Mouse (Mus musculus): ENCODE data around the gene Med25. TPM values are rescaled to one million over a fixed set of nuclear protein-coding genes. Genes with fewer than 3 reads are reported as not detected.

Gene Med25
- 10 to 100 TPM; 54.0 to 57.5 TPM for total RNA-seq (2021)
- long read RNA-seq, experiment 1, transcript Med25-201 (18 exons, 2,619 nt), result major isoform, 30 of 81 reads
- long read RNA-seq, experiment 1, partial matches to known transcripts, result 14 of 81 reads
- long read RNA-seq, experiment 1, other reads (novel, unspliced or antisense), result 36 of 81 reads
- long read RNA-seq, experiment 2, transcript Med25-201 (18 exons, 2,619 nt), result major isoform, 39 of 91 reads
- long read RNA-seq, experiment 2, partial matches to known transcripts, result 20 of 91 reads
- long read RNA-seq, experiment 2, other reads (novel, unspliced or antisense), result 32 of 91 reads

- DNase-seq, result peak; percentile 84 to 91
- intact Hi-C loops (cut with DNase I), result no loop called here
Measured at GRCm38 (mm10) chr7:44892276-44892921, at the start of gene Med25. TSS of gene Med25 (minus strand) at chr7:44892712.

DNA sequence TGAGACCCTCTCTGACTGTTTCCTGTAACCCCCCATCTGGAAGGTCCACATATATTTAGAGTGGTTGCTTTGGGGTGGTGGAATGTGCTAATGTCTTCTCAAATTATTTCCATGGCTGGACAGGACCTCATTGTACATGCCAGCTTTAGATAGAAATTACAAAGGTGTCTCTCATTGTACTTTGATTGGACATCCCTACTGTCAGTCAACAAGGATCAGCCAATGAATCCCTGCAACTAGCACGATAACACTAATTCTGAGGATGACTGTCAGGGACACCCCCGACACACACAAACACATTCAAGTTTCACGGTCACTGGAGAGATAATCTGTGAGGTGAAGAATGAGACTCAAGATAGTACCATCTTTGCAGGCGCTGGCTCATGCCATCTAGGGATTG is 46.2 kb upstream of the Med25 start:
- DNase-seq, result no peak
- intact Hi-C loops (cut with DNase I), result no loop called here

GRCm38 (mm10) chr7:44929204-44930151 is 37.0 kb upstream of the Med25 start, which contains the start of gene Ap2a1:
TSS of gene Ap2a1 (minus strand) at chr7:44929496.
- intact Hi-C loops (cut with DNase I), result no loop called here
- peak; percentile 97 to 99 for DNase-seq

DNA sequence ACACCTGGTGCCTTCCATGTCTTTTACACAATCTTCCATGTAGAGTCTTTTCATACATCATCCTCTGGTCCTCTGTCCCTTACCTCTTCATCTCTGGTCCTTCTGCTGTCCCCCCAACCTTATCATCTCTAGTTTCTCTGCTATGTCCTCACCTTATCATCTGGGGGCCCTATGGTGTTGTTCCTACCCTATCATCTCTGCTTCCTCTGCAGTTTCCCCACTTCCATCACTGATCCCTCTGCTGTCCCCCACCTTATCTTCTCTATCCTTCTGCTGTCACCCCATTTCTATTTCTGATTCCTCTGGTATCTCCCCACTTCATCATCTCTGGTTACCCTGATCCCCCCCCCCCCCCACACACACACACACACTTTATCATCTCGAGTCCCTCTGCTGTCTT is 36.1 kb upstream of the Med25 start:
- intact Hi-C loops (cut with DNase I), result no loop called here
- no peak for DNase-seq

- no peak for DNase-seq
- intact Hi-C loops (cut with DNase I), result no loop called here
Measured at GRCm38 (mm10) chr7:44925468-44925867, 33.0 kb upstream of the Med25 start.

DNA sequence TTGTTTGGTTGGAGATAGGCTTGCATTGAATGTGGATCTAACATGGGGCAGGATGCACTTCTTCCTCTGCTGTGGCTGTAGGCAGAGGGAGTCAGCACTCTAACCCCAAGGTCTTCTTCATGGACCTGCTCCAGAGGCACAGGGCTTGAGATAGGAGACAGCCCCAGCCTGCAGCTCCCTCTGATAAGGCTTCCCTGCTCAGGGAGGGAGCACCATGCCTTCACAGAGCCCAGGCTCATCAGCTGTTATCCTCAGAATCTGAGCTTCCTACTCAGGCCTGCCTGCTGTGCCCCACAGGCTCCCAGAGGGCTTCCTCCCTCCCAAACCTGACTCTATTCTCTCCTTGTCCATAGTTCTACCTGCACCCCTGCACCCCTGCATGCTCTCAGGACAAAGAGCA is 30.0 kb upstream of the Med25 start:
- intact Hi-C loops (cut with DNase I), result no loop called here
- no peak for DNase-seq

DNA sequence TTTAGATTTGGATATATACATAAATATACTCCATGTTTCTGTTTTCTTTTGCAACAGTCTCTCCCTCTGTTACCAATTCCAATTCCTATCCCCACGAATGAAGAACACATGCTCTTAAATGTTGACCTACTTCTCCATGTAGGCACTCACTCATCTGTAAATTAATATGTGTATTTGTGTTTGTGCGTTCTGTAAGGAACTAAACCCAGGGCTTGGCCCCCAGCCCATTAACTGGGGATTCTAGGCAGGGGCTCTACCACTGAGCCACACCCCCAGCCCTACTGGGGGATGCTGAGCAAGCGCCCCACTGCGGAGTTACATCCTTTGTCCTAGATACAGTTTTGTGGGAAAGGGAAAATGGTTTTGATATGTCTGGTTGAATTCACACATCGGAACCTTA is 26.6 kb upstream of the Med25 start:
- intact Hi-C loops (cut with DNase I), result no loop called here

GRCm38 (mm10) chr7:44918219-44918618 is 25.7 kb upstream of the Med25 start:
- no peak for DNase-seq
- intact Hi-C loops (cut with DNase I), result no loop called here

More for the DNA sequence above, 26.6 kb upstream of the Med25 start:
- DNase-seq, result no peak

DNA sequence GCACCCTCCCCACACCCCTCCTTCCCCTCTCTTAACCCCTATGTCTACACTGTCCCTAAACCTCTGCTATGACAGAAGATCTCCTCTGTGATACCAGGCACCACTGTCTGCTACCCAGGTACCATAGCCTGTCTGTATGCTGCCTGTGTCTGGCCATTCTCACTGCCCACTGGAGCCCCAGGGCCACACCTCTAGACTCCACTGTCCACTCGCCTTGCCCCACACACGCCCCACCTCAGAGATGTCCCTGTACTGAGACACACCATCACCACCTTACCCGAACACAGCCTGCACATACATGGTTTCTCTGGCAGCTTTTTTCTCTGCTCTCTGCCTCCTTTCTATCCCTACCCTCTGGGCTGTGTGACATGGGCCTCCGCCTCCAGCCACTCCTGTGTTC is 24.4 kb upstream of the Med25 start:
- intact Hi-C loops (cut with DNase I), result no loop called here
- no peak for DNase-seq

DNA sequence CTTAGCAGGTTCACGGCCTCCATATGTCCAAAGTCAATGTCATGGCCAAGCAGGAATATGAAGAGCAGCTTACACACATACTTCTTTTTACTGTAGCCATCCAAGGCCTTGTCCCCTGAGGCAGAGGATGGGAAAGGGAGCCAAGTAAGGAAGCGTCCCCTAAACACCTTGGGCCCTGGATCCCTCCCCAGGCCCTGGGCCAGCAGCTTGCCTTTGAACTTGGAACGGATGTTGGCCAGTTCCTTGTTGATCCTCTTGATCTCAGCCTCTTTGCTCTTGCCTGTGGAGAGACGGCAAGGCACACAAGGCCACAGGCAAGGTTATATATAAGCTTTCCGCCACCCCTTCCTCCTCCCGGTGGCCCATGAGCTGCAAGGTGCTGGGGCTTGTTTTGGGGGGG is 23.7 kb upstream of the Med25 start:
- DNase-seq, result no peak
- intact Hi-C loops (cut with DNase I), result no loop called here

GRCm38 (mm10) chr7:44915314-44915713 is 22.8 kb upstream of the Med25 start:
- no peak for DNase-seq
- intact Hi-C loops (cut with DNase I), result no loop called here

GRCm38 (mm10) chr7:44914396-44914795 is 21.9 kb upstream of the Med25 start:
- intact Hi-C loops (cut with DNase I), result no loop called here
- no peak for DNase-seq

DNA sequence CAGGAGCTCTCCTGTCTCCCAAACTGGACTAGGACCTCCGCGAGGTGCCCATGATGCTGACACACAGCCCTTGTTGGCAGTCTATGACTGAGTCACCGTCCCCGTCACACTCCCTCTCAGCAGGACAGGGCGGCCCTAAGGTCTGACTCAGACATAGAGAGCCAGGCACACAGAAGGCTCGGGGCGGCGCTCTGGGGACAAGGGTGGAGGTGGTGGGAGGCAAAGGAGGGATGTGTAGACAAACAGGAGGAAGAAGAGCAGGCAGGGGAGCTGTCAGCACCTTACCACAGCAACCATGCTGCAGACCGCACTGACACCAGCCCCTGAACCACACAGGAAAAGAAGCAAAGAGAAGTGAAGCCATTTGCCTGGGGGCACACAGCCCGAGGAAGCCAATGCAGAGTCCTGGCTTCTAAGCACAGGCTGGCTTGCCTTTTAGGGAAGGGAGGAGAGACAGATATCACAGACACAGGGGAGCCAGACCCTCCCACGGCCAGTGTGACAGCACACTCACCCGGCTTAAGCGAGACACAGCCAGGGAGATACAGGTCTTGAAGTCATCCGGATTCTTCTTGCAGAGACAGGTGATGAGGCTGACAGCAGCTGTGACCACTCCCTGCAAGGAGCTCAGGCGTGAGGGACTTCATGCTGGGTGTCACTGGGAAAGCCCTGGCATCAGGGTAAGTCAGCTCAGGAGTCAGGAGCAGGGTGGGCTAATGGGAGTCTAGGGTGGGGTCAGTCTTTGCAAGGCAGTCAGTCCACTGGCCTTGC is 16.4 kb upstream of the Med25 start:
- DNase-seq, result no peak
- intact Hi-C loops (cut with DNase I), result no loop called here

DNA sequence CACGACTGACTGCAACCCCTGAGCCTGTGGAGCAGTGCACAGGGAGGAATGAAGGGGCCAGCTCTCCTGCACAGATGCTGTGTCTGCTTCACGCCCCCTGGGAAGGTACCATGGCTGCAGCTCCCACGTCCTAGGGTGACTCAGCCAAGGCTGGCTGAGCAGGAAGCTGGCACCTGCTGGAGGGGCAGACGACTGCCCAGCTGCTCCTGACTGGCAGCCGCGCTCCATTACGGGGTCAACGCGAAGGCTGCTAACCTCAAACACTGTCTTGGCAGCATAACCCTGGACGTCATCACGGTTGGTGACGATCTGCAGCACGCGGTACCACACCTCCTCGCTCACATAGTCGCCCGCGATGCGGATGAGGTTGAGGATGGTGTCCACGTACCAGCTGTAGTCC is 12.9 kb upstream of the Med25 start:
- intact Hi-C loops (cut with DNase I), result no loop called here

GRCm38 (mm10) chr7:44901230-44901722 is 8.8 kb upstream of the Med25 start:
- no peak for DNase-seq

More for the DNA sequence above, 12.9 kb upstream of the Med25 start:
- peak in 1 of 2 experiments; percentile 4 for DNase-seq

GRCm38 (mm10) chr7:44900632-44901031 is 8.1 kb upstream of the Med25 start:
- DNase-seq, result no peak
- intact Hi-C loops (cut with DNase I), result no loop called here

More at GRCm38 (mm10) chr7:44901230-44901722, 8.8 kb upstream of the Med25 start:
- intact Hi-C loops (cut with DNase I), result no loop called here

- intact Hi-C loops (cut with DNase I), result no loop called here
- DNase-seq, result no peak
Measured at GRCm38 (mm10) chr7:44898607-44899006, 6.1 kb upstream of the Med25 start.

- intact Hi-C loops (cut with DNase I), result no loop called here
- no peak for DNase-seq
Measured at GRCm38 (mm10) chr7:44896499-44896898, 4.0 kb upstream of the Med25 start.

- intact Hi-C loops (cut with DNase I), result no loop called here
- DNase-seq, result peak; percentile 86 to 88
Measured at GRCm38 (mm10) chr7:44895593-44896434, 3.3 kb upstream of the Med25 start, which contains the start of gene Fuz. TSS of gene Fuz (plus strand) at chr7:44896079.
